Mouse (Mus musculus) heart, postnatal 10 days (tissue): ENCODE data around the gene Sdhc. TPM values are rescaled to one million over a fixed set of nuclear protein-coding genes. Genes with fewer than 3 reads are reported as not detected.

Source experiments
- DNase-seq, 2 experiments: peaks; one replicate each; pipeline ENCODE4 v3.0.0; 2021
- intact Hi-C: fragments of 180-260 bp; cut with DNase I; formaldehyde crosslinking; loops from one replicate; pipeline ENCODE4 v1.15.1; 2025
- total RNA-seq, 2 experiments: library from RNA; stranded (reverse); gene quantifications; 2 replicates each; pipeline ENCODE4 v1.2.3; 2021

The Sdhc gene
- total RNA-seq, 2 experiments from 2014 or later, result 973 to 1,003 TPM

DNA sequence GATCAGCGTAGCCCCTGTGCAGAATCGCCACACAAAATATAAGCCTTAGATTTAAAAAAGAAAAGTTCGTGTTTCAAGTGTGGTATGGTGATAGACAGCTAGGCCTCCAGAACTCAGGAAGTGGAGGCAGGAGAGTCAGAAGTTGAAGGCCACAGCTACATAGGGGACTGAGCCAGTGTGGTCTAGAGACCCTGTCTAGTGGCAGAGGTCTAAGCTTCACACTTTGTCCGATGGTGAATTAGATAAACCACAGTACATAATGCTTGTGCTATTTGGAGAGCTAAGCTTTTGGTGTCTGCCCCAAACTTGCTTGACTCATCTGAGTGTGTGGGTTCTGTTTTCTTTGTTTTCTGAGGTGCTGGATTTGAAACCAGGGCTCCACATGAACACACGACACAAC is 31.4 kb downstream of the Sdhc start:
- no peak for DNase-seq
- intact Hi-C loops, result loop anchor here (2.0 to 10.0 kb wide), 4 partner anchors 118 to 356 kb away; partner anchors contain the start of genes Ppox and Usp21

- peak; percentile 82 to 88 for DNase-seq
- intact Hi-C loops, result loop anchor here (2.0 to 10.0 kb wide), 4 partner anchors 119 to 357 kb away; partner anchors contain the start of genes Ppox and Usp21
Observed at GRCm38 (mm10) chr1:171118269-171118684, 32.1 kb downstream of the Sdhc start.

- intact Hi-C loops, result loop anchor here (1.0 to 10.0 kb wide), 4 partner anchors 106 to 359 kb away; partner anchors contain the start of genes Ppox, Tomm40l and Usp21
- DNase-seq, result no peak
Observed at GRCm38 (mm10) chr1:171116280-171116679, 34.1 kb downstream of the Sdhc start.

DNA sequence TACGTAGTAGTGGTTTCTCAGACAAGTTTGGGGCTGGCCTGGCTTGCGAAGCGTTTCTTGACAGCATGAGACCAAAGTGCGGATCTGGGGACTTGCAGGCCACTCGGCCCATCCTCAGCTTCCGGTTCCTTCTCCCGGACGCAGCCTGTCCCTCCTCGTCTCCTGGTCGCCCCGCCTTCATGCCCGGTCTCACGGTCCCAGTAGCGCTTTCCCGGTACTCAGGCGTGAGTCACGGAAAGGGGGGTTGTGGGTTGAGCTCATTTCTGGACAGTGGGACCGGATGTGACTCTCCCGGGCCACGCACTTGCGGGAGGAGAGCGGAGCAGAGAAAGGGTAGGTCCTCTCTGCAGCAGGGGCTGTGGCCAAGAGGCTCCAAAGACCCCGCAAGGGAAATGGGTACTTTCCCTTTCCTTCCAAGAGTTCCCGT is 36.5 kb downstream of the Sdhc start, which contains the start of gene Cfap126:
Gene Cfap126, plus strand, starts transcription at position 46 of the 427 bp plus-strand sequence.
- intact Hi-C loops, result loop anchor here (5.0 to 10.0 kb wide), 3 partner anchors 171 to 361 kb away; partner anchors contain the start of genes Ppox and Usp21
- peak; percentile 89 to 91 for DNase-seq

GRCm38 (mm10) chr1:171112986-171113385 is 37.4 kb downstream of the Sdhc start:
- intact Hi-C loops, result loop anchor here (5.0 to 10.0 kb wide), 3 partner anchors 172 to 362 kb away; partner anchors contain the start of genes Ppox and Usp21
- no peak for DNase-seq

DNA sequence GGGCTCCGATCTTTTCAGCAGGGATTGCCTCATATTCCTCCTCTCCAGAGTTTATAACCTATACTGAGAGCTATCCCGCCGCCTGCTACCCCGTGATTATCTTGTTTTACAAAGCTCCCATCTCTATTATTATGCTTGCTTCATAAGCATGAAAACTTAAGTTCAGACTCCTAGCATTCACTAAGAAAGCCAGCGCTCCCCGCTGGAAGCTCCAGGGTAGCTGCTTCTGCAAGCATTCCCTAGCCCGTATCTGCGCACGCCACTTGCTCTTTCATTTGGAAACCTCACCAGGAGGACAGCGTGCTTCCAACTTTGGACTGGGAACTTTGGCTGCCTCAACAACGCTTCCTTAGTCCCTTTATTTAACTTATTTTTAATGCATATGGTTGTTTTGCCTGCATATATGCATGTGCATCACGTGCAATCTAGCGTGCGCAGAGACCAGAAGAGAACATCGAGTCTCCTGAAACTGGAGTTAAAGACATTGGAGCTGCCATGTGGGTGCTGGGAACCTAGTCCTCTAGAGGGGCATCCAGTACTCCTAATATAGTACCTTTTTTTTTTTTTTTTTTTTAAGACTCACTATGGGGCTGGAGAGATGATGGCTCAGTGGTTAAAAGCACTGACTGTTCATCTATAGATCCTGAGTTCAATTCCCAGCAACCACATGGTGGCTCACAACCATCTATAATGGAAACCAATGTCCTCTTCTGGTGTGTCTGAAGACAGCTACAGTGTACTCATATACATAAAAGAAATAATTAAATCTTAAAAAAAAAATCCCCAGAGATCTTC is 38.4 kb downstream of the Sdhc start:
- intact Hi-C loops, result loop anchor here (5.0 to 10.0 kb wide), 3 partner anchors 173 to 363 kb away; partner anchors contain the start of genes Ppox and Usp21
- peak; percentile 63 to 74 for DNase-seq

DNA sequence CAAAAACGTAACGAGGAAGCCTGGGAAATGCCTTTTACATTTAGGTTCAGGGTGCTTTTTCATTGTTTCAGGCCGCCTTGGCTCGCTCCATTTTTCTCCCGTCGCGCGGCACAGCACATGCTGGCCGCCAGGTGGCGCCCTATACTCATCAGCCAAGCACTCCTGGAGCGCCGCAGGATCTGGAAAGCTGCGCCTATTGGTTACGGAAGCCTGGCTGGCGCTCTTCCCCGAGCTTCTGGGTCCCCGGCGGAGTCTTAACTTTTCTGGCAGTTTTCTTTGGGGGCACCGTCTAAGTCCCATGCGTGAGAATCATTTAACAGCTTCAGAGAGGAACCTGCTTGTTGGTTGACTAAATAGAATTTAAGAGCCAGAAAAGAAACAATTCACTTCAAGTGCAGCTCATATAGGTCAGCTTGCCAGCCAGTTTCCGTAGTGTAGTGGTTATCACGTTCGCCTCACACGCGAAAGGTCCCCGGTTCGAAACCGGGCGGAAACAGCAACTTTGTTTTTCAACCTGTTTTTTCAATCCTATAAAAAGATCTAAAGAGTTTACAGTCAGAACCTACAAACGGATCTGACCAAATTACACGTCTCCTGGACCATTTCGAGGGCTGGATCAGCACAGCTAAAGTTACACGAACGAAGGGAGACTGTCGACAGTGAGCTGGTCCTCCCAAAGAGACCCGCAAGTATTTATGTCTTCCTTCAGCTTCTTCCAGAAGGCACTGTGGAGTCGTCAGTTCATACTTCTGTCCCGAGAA is 39.2 kb downstream of the Sdhc start:
- intact Hi-C loops, result loop anchor here (5.0 to 10.0 kb wide), 3 partner anchors 174 to 364 kb away; partner anchors contain the start of genes Ppox and Usp21
- peak; percentile 95 to 96 for DNase-seq

- intact Hi-C loops, result loop anchor here (5.0 to 10.0 kb wide), 3 partner anchors 174 to 364 kb away; partner anchors contain the start of genes Ppox and Usp21
- DNase-seq, result no peak
Observed at GRCm38 (mm10) chr1:171110659-171111019, 39.8 kb downstream of the Sdhc start.

DNA sequence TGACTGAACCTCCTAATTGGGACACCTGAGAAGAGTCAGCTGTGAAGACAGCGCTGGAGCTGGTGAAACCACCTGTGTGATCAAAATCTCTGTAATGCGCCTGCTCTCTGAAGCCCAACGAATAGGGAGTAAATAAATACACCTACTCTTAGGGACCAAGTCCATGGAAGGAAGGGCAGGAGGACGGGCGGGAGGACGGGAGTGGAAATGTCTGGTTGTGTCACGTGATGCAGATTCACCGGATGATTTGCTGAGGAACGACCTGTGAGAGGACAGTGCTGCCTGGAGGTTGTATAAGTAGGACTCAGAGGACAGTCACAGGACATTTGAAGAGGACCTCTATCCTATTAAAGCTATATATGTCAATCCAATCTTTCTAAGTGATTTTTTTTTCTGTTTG is 40.8 kb downstream of the Sdhc start:
- no peak for DNase-seq
- intact Hi-C loops, result loop anchor here (5.0 to 10.0 kb wide), 3 partner anchors 175 to 365 kb away; partner anchors contain the start of genes Ppox and Usp21

DNA sequence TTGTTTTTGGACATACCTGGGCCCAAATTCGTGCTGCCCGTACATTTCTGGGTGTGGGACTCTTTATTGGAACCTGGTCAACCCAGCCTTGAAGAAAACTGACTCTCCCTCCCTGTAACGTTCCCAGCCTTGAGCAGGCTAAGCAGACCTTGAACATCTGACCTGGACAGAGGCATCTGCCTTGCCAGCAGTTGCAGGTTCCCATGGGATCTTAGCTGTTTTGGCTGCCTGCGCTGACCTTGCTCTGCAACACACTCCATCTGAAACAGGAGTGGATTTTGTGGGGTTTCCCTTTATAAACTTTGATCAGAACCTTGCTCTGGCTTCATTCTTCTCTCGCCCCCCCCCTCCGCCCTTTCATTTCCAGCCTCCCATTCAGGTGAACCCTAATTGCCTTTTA is 45.2 kb downstream of the Sdhc start:
- DNase-seq, result no peak
- intact Hi-C loops, result no loop called here

GRCm38 (mm10) chr1:171103179-171103840 is 47.1 kb downstream of the Sdhc start:
- intact Hi-C loops, result no loop called here
- DNase-seq, result no peak

DNA sequence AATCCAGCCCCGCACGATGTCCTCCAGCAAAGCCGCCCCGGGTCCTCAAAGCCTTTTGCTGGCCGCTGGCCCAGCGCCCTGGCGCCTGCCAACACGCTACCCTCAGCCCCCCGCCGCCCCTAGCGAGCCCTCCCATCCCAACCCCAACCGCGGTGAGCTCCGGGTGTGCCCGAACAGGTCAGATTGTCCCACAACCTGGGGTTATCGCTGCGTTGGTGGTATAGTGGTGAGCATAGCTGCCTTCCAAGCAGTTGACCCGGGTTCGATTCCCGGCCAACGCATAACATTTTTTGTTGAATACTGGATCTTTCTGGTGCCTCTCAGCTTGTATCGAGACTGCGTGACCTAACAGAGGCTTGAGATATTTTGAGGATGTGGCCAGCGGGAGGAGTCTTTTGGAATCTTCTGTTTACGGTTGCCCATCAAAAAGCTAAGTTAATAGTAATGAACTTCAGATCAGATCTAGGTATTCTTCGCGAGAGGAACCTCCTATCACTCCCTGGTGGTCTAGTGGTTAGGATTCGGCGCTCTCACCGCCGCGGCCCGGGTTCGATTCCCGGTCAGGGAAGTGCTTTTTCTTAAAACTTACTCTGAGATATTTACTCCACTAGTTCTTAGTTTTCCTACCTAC is 47.7 kb downstream of the Sdhc start:
- peak; percentile 89 to 90 for DNase-seq
- intact Hi-C loops, result loop anchor here (1.0 kb wide), 1 partner anchor 64 kb away; no protein-coding TSS in a partner anchor

GRCm38 (mm10) chr1:171101733-171102546 is 48.5 kb downstream of the Sdhc start:
- DNase-seq, result peak; percentile 91 to 92
- intact Hi-C loops, result loop anchor here (1.0 kb wide), 1 partner anchor 64 kb away; no protein-coding TSS in a partner anchor

DNA sequence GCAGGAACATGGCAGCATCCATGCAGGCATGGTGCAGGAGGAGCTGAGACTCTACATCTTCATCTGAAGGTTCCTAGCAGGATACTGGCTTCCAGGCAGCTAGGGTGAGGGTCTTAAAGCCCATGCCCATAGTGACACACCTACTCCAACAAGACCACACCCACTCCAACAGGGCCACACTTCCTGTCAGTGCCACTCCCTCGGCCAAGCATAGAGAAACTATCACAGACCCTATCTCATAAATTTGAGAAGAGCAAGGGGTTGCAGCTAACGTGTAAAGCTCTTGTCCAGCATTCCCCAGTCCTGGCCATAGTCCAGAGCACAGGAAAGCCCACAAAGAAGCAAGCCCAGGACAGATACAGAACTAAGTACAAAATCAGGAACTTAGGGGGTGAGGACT is 49.4 kb downstream of the Sdhc start:
- intact Hi-C loops, result no loop called here
- DNase-seq, result no peak

DNA sequence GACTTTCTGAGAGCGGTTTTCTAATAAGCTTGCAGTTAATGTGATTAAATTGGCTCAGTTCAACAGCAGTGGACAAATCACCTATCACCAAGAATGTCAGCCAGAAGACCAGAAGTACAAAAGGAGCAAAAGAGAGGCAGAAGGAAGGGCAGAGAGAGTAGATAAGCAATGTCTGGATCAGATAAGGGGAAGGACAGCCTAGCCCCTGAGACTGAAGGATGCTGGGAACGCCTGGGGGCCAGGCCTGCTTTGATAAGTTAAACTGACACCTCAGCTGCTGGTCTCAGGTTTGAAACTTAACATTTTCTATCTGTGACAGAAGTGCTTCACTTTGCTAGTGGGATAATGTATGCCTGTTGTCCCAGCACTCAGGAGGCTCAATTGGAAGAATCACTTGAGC is 52.8 kb downstream of the Sdhc start:
- intact Hi-C loops, result no loop called here
- DNase-seq, result no peak

GRCm38 (mm10) chr1:171097136-171097535 is 53.3 kb downstream of the Sdhc start:
- intact Hi-C loops, result no loop called here

GRCm38 (mm10) chr1:171096110-171096964 is 54.1 kb downstream of the Sdhc start:
- DNase-seq, result no peak
- intact Hi-C loops, result no loop called here

More at GRCm38 (mm10) chr1:171097136-171097535, 53.3 kb downstream of the Sdhc start:
- no peak for DNase-seq

DNA sequence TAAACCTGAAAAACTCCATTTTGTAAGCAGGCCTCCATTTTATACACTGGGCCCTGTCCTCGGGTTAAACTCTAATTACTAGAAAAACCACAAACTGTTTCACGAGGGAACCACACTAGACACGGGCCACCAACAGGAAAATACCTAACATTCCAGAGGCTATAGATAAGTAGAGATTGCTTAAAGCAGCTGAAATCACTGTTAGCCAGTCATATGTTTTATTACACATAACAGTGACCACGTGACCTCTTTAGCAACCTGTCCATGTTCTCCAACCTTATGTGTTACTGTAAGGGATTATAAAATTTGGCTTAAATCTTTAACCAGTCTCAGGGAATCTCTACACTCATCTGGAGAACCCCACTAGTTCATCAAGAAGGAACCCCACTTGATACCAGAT is 56.0 kb downstream of the Sdhc start:
- intact Hi-C loops, result no loop called here
- DNase-seq, result no peak
